ENCODE assay signal across 13 mouse cellular contexts in genomic region chr3:85786501-85786900, GRCm38 (mm10). TPM values are rescaled to one million over a fixed set of nuclear protein-coding genes. Genes with fewer than 3 reads are reported as not detected.
"Had no signal": no experiment of that assay in that cellular context is flagged by ENCODE, and none has a peak within 500 bp of the region (broad histone marks: within the 10 kb centered on the region; RNA-seq: fewer than 3 reads in every experiment).

No protein-coding gene starts in this region.

- H3K4me2 ChIP-seq: limb, embryonic 15.5 days; midbrain, embryonic 12.5 days; neural tube, embryonic 13.5 days had no signal

- H3K27ac ChIP-seq: limb, embryonic 15.5 days; liver, embryonic 14.5 days; midbrain, embryonic 12.5 days; neural tube, embryonic 13.5 days had no signal

- H3K9ac ChIP-seq: limb, embryonic 15.5 days; liver, embryonic 14.5 days; midbrain, embryonic 12.5 days; neural tube, embryonic 13.5 days had no signal

- H3K36me3 ChIP-seq: limb, embryonic 15.5 days; midbrain, embryonic 12.5 days; neural tube, embryonic 13.5 days had no signal

- ATAC-seq: intestine, embryonic 16.5 days; midbrain, embryonic 16.5 days had no signal

- H3K27me3 ChIP-seq: limb, embryonic 15.5 days; midbrain, embryonic 12.5 days; neural tube, embryonic 13.5 days had no signal

- DNase-seq: left cerebral cortex, postnatal 4 days; lung, adult 18-20 months; retina, postnatal 1 day; right cerebral cortex, postnatal 4 days; spleen, adult 18-20 months; thymus, postnatal 36 days had no signal

- H3K9me3 ChIP-seq: limb, embryonic 15.5 days; midbrain, embryonic 12.5 days; neural tube, embryonic 13.5 days had no signal

- H3K4me3 ChIP-seq: limb, embryonic 15.5 days; midbrain, embryonic 12.5 days; neural tube, embryonic 13.5 days had no signal

- H3K4me1 ChIP-seq: limb, embryonic 15.5 days; midbrain, embryonic 12.5 days; neural tube, embryonic 13.5 days had no signal

RNA-seq across cellular contexts. Expression of gene Fam160a1, which starts 30.6 kb away (rescaled TPM):
- total RNA-seq: megakaryocyte-erythroid progenitor cell, adult 5-6 weeks had no signal
